Mouse (Mus musculus): Measurements from ENCODE around the gene As3mt. TPM values are rescaled to one million over a fixed set of nuclear protein-coding genes. Genes with fewer than 3 reads are reported as not detected.

Gene As3mt
- polyA plus RNA-seq, 1 experiment from 2014 or later: 31.1 TPM

GRCm38 (mm10) chr19:46760375-46761160, 53.3 kb downstream of the As3mt start:
- 19% methylated on average over 29 of the region's 29 CpGs for WGBS
- Histone ChIP-seq H3K27ac (peak overlapping the region; percentile 75), H3K4me2 (replicated peaks) (peak overlapping the region; percentile 97), H3K4me3 (peak overlapping the region; percentile 80), H3K27me3 (peaks cover 22% of the 10 kb centered on the region), H3K4me1 (peaks cover 26% of the 10 kb centered on the region), H3K9me3 (replicated peaks) (no peaks in the 10 kb centered on the region), H3K9ac (no peak overlapping the region), H3K36me3 (no peaks in the 10 kb centered on the region)
- peak; percentile 74 for ATAC-seq (ENCODE audit: low FRiP score)

- H3K27ac ChIP-seq: peak within 1 kb of the TSS; percentile 91
- peak within 1 kb of the TSS; percentile 77 for H3K9ac ChIP-seq
- no peaks in the 10 kb centered on the region for H3K9me3 ChIP-seq (replicated peaks)
- H3K4me3 ChIP-seq: peak within 1 kb of the TSS; percentile 80
- peaks cover 31% of the 10 kb centered on the region for H3K4me1 ChIP-seq
- peaks cover 22% of the 10 kb centered on the region for H3K27me3 ChIP-seq
- no peaks in the 10 kb centered on the region for H3K36me3 ChIP-seq
- peak; percentile 99 for ATAC-seq (ENCODE audit: low FRiP score)
- H3K4me2 ChIP-seq (replicated peaks): peak within 1 kb of the TSS; percentile 97
- under 1% methylated on average over 57 of the region's 59 CpGs for WGBS
These were observed 54.1 kb downstream of the As3mt start, which contains the start of gene Cnnm2 for GRCm38 (mm10) chr19:46761247-46761946. Gene Cnnm2, plus strand, starts transcription at chr19:46761596.

- peak overlapping the region; percentile 80 for H3K4me3 ChIP-seq
- peaks cover 22% of the 10 kb centered on the region for H3K27me3 ChIP-seq
- peaks cover 32% of the 10 kb centered on the region for H3K4me1 ChIP-seq
- peak overlapping the region; percentile 91 for H3K27ac ChIP-seq
- peak overlapping the region; percentile 77 for H3K9ac ChIP-seq
- H3K36me3 ChIP-seq: no peaks in the 10 kb centered on the region
- ATAC-seq (ENCODE audit: low FRiP score): no peak; the same call in 1 of the 2 replicates
- H3K9me3 ChIP-seq (replicated peaks): no peaks in the 10 kb centered on the region
- WGBS: under 1% methylated on average over 36 of the region's 36 CpGs
- peak overlapping the region; percentile 97 for H3K4me2 ChIP-seq (replicated peaks)
These were observed 54.7 kb downstream of the As3mt start for GRCm38 (mm10) chr19:46761971-46762290.

- no peaks in the 10 kb centered on the region for H3K36me3 ChIP-seq
- peak overlapping the region; percentile 97 for H3K4me2 ChIP-seq (replicated peaks)
- no peak for ATAC-seq (ENCODE audit: low FRiP score)
- 2% methylated on average over 50 of the region's 50 CpGs for WGBS
- peak overlapping the region; percentile 77 for H3K9ac ChIP-seq
- no peaks in the 10 kb centered on the region for H3K9me3 ChIP-seq (replicated peaks)
- H3K4me3 ChIP-seq: peak overlapping the region; percentile 80
- peak overlapping the region; percentile 91 for H3K27ac ChIP-seq
- H3K27me3 ChIP-seq: peaks cover 22% of the 10 kb centered on the region
- peaks cover 32% of the 10 kb centered on the region for H3K4me1 ChIP-seq
These were observed 55.2 kb downstream of the As3mt start for GRCm38 (mm10) chr19:46762291-46762991.

GRCm38 (mm10) chr19:46762992-46763342, 55.7 kb downstream of the As3mt start:
- Histone ChIP-seq H3K9ac (peak overlapping the region; percentile 77), H3K9me3 (replicated peaks) (no peaks in the 10 kb centered on the region), H3K4me3 (peak overlapping the region; percentile 80), H3K4me2 (replicated peaks) (peak overlapping the region; percentile 97), H3K27me3 (peaks cover 22% of the 10 kb centered on the region), H3K4me1 (peaks cover 32% of the 10 kb centered on the region), H3K27ac (no peak overlapping the region), H3K36me3 (no peaks in the 10 kb centered on the region)
- under 1% methylated on average over 19 of the region's 19 CpGs for WGBS
- ATAC-seq (ENCODE audit: low FRiP score): no peak

- H3K4me2 ChIP-seq (replicated peaks): peak overlapping the region; percentile 97
These were observed 56.1 kb downstream of the As3mt start for GRCm38 (mm10) chr19:46763356-46763755.

GRCm38 (mm10) chr19:46763932-46764762, 56.9 kb downstream of the As3mt start:
- Histone ChIP-seq H3K9me3 (replicated peaks) (no peaks in the 10 kb centered on the region), H3K27ac (no peak overlapping the region), H3K27me3 (peaks cover 19% of the 10 kb centered on the region), H3K36me3 (no peaks in the 10 kb centered on the region), H3K9ac (no peak overlapping the region), H3K4me3 (peak overlapping the region; percentile 16; the same call in 1 of the 2 replicates), H3K4me1 (peaks cover 32% of the 10 kb centered on the region), H3K4me2 (replicated peaks) (peak overlapping the region; percentile 97)
- ATAC-seq (ENCODE audit: low FRiP score): no peak
- WGBS: 52% methylated on average over 12 of the region's 12 CpGs

More at GRCm38 (mm10) chr19:46763356-46763755, 56.1 kb downstream of the As3mt start:
- no peak for ATAC-seq (ENCODE audit: low FRiP score)
- peaks cover 22% of the 10 kb centered on the region for H3K27me3 ChIP-seq
- no peak overlapping the region for H3K27ac ChIP-seq
- peak overlapping the region; percentile 80 for H3K4me3 ChIP-seq
- H3K9me3 ChIP-seq (replicated peaks): no peaks in the 10 kb centered on the region
- peaks cover 32% of the 10 kb centered on the region for H3K4me1 ChIP-seq
- no peaks in the 10 kb centered on the region for H3K36me3 ChIP-seq
- H3K9ac ChIP-seq: no peak overlapping the region; the same call in 1 of the 2 replicates
- 7% methylated on average over 7 of the region's 7 CpGs for WGBS

- H3K4me2 ChIP-seq (replicated peaks): peak overlapping the region; percentile 97
- H3K27me3 ChIP-seq: peaks cover 19% of the 10 kb centered on the region
- H3K4me3 ChIP-seq: peak overlapping the region; percentile 16; the same call in 1 of the 2 replicates
- no peak overlapping the region; the same call in 1 of the 2 replicates for H3K9ac ChIP-seq
- no peak for ATAC-seq (ENCODE audit: low FRiP score)
- 63% methylated on average over 9 of the region's 9 CpGs for WGBS
- H3K9me3 ChIP-seq (replicated peaks): no peaks in the 10 kb centered on the region
- H3K36me3 ChIP-seq: no peaks in the 10 kb centered on the region
- no peak overlapping the region for H3K27ac ChIP-seq
- peaks cover 32% of the 10 kb centered on the region for H3K4me1 ChIP-seq
These were observed 57.5 kb downstream of the As3mt start for GRCm38 (mm10) chr19:46764763-46765117.

GRCm38 (mm10) chr19:46766125-46766524, 58.9 kb downstream of the As3mt start:
- no peak for ATAC-seq (ENCODE audit: low FRiP score)
- H3K4me3 ChIP-seq: no peak overlapping the region
- 74% methylated on average over 5 of the region's 5 CpGs for WGBS
- H3K9me3 ChIP-seq (replicated peaks): no peaks in the 10 kb centered on the region
- H3K27me3 ChIP-seq: peaks cover 19% of the 10 kb centered on the region
- no peaks in the 10 kb centered on the region for H3K36me3 ChIP-seq
- H3K27ac ChIP-seq: no peak overlapping the region
- H3K4me2 ChIP-seq (replicated peaks): 0 out of 2 replicates have a peak overlapping the region, but pooled peaks have one; percentile 5
- peaks cover 32% of the 10 kb centered on the region for H3K4me1 ChIP-seq
- H3K9ac ChIP-seq: no peak overlapping the region

GRCm38 (mm10) chr19:46769759-46770158, 62.5 kb downstream of the As3mt start:
- Histone ChIP-seq H3K4me3 (no peak overlapping the region), H3K36me3 (no peaks in the 10 kb centered on the region), H3K4me1 (peaks cover 9% of the 10 kb centered on the region), H3K9me3 (replicated peaks) (no peaks in the 10 kb centered on the region), H3K27me3 (0 out of 2 replicates have a peak, but pooled peaks cover under 1% of the 10 kb centered on the region), H3K27ac (no peak overlapping the region), H3K9ac (no peak overlapping the region; the same call in 1 of the 2 replicates), H3K4me2 (replicated peaks) (no peak overlapping the region)
- 89% methylated on average over 11 of the region's 11 CpGs for WGBS
- no peak for ATAC-seq (ENCODE audit: low FRiP score)

GRCm38 (mm10) chr19:46771801-46772200, 64.5 kb downstream of the As3mt start:
- no peak overlapping the region for H3K4me3 ChIP-seq
- no peak overlapping the region for H3K9ac ChIP-seq
- no peaks in the 10 kb centered on the region for H3K36me3 ChIP-seq
- no peak overlapping the region for H3K4me2 ChIP-seq (replicated peaks)
- ATAC-seq (ENCODE audit: low FRiP score): no peak
- 84% methylated on average over 6 of the region's 6 CpGs for WGBS
- H3K27me3 ChIP-seq: no peaks in the 10 kb centered on the region
- no peak overlapping the region for H3K27ac ChIP-seq
- H3K9me3 ChIP-seq (replicated peaks): no peaks in the 10 kb centered on the region
- H3K4me1 ChIP-seq: no peaks in the 10 kb centered on the region
